Mouse (Mus musculus) adrenal gland, adult (tissue): ENCODE results near the gene Gm10392.
"Not testable (repeated sequence)": the region's sequence is repeated elsewhere in the genome, so short reads cannot be mapped to it uniquely, and the experiment has no call there.

Source experiments
- DNase-seq, 2 experiments: peaks; one replicate each; pipeline ENCODE4 v3.0.0; 2022 to 2023; ENCODE audit warnings: low spot score in 1 of 2; ENCODE audit not compliant: inconsistent age in 2 of 2

Gene Gm10392

DNA sequence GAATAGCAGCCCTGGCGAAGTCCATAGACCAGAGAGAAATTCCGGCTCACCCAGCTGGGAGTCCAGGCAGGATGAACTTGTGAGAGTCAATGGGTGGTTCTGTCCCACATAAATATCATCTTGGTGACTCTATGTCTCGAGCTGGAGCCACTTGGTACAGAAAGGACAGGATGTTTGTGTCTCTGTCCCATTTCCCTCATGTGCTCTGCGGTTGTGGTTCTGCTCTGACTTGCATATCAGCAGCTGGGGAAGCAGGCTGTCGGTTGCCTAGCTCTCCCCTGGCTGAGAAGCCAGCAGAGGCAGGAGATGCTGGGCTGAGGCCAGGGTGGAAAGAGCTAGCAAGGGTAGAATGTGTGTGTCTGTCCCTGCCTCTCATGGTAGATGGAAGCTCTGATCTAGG lies at the start of gene Gm10392:
Gene Gm10392, minus strand, starts transcription at position 156 of the 400 bp plus-strand sequence.
- DNase-seq, result peak; percentile 49 to 58

DNA sequence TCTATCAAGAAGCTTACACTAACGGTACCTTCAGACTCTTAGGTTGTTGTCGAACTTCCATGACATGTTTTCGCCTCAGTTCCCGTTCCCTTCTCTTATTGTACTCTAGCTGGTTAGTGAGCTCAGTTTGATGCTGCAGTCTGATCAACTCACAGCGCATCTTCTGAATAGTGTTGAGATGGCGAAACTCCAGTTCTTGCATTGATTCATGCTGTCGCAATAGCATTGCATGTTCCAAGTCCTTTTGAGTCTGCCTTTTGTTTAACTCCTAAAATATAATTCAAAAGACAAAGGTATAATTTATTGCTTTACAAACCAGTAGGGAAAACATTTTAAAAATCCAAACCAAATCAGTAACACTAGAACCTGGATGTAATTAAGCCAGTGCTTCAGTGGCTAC lies 26.3 kb upstream of the Gm10392 start:
- DNase-seq, result peak in 1 of 2 experiments; percentile 45

DNA sequence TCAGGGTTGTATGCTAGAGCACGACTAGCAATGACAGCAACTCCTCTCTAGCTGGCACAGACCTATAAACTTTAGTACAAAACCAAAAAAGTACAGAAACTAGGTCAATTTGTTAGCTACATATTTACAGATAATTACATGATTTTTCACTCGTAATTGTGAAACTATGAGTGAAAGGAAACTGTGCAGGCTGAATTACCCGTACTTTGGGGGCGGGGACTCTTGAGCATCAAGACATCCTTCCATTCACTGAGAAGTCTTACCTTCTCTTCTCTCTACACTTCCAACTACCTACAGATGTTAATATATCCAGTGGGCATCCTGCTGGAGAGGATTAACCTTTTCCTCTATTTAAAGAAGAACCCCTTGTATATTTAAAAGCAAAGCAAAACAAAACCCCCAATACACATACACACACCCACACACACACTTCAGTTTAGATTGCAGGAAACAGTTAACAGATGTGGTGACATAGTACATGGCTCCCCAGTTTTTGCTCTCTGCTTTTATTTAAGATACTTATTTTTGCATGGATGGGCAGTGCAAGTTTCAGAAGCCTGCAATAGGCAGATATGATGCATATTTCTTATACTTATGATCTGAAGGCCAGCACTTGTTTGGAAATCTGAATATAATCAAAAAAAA lies 13.3 kb upstream of the Gm10392 start:
- DNase-seq, result no peak

DNA sequence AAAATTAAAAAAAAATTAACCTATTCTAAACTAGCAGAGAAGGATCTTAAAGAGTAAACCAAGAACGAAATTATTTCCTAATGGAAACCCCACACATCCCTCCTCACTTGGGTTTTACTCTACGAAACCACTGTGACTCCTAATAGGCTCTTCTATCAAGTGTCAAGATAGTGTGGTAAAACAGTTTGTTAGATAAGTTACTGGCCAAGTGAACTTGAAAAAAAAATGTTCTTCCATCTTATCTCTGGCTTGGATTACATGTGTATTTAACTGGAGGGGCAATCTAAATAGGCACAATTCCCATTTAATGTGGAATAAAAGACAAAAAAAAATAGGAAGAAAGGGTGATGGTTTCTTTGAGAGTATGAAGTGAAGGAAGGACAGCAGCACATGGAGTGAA lies 11.9 kb upstream of the Gm10392 start:
- DNase-seq, result no peak

GRCm38 (mm10) chr11:77529644-77530043 lies 10.6 kb upstream of the Gm10392 start:
- DNase-seq, result no peak

DNA sequence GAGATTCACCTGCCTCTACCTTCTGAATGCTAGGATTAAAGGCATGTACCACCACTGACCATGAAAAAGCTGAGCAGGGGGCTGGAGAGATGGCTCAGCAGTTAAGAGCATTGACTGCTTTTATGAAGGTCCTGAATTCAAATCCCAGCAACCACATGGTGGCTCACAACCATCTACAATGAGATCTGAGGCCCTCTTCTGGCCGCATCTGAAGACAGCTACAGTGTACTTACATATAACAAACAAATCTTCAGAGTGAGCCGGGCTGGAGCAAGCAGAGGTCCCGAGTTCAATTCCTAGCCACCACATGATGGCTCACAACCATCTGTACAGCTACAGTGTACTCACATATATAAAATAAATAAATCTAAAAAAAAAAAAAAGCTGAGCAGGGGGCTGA lies 9.4 kb upstream of the Gm10392 start:
- DNase-seq, result not testable (repeated sequence)

- DNase-seq, result no peak
Observed at GRCm38 (mm10) chr11:77525804-77526486, 6.9 kb upstream of the Gm10392 start.

GRCm38 (mm10) chr11:77520601-77521529 lies 1.9 kb upstream of the Gm10392 start:
- peak; percentile 24 to 56 for DNase-seq

DNA sequence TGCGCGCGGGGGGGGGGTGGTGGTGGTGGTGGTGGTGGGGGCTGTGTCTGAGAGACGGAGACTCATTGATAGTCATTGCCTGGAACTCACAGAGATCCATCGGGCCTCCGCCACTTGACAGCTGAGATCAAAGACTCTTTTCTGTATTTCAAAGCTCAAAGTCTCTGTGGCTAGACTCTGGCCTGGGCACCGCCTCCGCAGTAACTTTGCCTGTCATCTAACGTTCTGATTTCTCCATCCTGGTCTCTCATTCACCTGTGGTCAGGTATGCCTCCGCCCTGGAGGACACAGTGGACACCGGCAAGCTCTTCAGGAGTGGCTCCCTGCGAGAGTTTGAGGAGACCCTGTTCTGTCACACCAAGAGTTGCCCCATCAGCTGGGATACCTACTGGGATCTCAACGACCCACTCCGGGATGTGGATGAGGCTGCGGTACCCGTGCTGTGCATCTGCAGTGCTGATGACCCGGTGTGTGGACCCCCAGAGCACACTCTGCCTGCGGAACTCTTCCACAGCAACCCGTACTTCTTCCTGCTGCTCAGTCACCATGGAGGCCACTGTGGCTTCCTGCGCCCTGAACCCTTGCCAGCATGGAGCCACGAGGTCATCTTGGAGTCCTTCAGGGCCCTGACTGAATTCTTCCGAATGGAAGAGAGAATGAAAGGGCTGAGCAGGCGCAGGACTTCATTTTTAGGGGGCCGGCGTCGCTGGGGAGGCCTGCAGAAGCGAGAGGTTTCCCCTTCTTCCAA lies 773 bp downstream of the Gm10392 start:
- DNase-seq, result peak; percentile 52 to 81

GRCm38 (mm10) chr11:77516553-77517425 lies 2.2 kb downstream of the Gm10392 start:
- peak; percentile 35 to 75 for DNase-seq

DNA sequence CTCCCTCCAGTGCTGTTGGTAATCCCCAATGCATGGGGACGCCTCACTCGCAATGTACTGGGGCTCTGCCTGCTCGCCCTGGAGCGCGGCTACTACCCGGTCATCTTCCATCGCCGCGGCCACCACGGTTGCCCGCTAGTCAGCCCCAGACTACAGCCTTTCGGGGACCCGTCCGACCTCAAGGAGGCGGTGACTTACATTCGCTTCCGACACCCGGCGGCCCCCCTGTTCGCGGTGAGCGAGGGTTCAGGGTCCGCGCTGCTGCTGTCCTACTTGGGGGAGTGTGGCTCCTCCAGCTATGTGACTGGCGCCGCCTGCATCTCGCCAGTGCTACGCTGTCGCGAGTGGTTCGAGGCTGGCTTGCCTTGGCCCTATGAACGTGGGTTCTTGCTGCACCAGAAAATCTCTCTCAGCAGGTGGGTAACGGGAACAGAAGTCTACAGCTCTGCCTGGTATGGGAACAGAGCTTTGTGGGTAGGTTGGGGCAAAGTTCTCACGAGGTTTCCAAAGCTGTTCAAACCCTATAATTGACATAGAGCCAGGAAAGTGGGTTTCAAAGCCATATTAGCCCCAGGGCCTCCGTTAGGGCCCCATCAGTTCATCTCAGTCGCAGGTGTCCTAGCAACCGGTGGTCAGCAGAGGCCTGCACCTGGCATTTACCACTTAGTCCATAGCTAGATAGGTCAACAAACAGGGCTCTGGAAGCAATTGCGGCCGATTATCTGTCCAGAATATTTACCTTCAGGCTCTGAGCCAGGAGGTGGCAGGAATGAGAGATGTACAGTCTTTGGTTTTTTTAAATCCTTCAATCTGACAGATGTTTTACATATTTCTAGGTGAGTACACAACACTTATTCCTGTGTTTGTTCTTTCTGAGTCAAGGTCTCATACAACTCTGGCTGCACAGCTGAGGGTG lies 3.1 kb downstream of the Gm10392 start, which contains the start of gene Trp53i13:
Gene Trp53i13, minus strand, starts transcription at position 344 of the 916 bp plus-strand sequence.
- peak; percentile 64 to 65 for DNase-seq

DNA sequence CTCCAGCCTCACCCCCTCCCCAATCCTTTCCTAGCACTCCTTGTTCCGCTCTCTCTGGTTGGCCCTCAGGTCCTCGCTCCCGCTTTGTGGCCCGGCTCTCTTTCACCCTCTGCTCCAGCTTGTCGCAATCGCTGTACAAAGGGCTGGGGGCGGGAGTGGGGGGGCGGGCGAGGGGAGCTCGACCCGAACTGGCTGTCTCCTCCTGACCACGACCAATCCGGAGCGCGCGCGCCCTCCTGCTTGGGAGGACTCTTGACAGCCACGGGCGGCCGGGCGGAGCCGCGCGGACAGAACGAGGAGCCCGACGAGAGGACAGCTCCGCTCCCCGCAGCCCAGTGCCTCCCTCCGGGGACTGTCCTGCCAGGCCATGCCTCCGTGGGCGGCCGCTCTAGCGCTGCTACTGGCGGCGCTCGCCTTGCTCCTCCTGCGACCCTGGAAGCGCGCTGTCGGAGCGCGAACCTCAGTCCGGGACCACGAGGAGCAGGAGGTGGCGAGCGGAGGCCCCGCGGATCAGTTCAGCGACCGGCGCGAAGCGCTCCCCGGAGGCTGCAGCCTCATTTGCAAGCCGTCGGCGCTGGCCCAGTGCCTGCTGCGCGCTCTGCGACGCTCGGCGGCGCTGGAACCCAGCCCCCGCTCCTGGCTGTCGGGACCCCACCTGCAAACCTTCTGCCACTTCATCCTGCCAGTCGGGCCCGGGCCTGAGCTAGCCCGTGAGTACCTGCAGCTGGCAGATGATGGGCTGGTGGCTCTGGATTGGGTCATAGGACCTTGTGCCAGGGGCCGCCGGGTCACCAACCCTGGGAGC lies 4.0 kb downstream of the Gm10392 start, which contains the start of gene Abhd15:
Gene Abhd15, plus strand, starts transcription at position 290 of the 805 bp plus-strand sequence.
- DNase-seq, result peak; percentile 93 to 97

GRCm38 (mm10) chr11:77514281-77514831 lies 4.6 kb downstream of the Gm10392 start:
- no peak for DNase-seq

GRCm38 (mm10) chr11:77513811-77514170 lies 5.2 kb downstream of the Gm10392 start:
- no peak for DNase-seq

DNA sequence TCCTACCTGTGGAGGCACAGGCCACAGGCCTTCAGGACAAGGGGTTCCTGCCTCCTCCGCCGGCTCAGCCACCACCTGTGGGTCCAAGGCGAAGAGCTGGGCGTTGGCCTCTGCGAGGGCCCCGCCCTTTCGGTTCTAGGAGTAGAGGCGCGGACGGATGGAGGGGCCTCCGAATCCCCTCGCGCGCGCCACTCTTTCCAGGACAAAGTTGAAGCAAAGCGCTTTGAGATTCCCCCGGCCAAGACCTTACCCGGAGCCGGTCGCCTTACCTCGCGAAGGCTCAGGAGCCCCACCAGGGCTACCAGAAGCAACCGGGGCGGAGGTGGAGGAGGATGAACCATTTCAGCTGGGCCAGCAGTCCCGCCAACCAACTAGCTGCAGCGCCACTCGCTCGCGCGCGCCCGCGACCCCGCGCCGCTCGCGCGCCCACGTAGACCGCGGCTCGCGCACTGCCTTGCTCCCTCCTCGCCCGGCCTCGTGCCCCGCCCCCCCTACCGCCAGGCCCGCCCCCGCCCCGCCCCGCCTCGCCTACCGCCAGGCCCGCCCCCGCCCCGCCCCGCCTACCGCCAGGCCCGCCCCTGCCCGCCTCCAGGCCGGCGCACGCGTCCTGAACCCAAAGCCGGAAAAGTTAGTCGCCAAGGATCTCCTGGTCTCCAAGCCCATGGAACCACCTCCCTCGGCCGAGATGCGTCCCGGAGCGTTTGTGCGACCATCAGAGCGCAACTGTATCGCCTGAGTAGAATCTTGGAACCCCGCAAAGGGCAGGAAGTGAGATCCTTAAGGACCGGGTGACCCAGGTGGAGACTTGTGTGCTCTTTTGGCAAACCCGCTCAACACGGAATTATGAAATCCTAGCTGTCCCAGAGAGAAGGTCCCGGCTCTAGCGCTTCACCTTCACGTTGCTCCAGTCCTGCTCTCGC lies 5.8 kb downstream of the Gm10392 start:
- peak; percentile 90 to 96 for DNase-seq

DNA sequence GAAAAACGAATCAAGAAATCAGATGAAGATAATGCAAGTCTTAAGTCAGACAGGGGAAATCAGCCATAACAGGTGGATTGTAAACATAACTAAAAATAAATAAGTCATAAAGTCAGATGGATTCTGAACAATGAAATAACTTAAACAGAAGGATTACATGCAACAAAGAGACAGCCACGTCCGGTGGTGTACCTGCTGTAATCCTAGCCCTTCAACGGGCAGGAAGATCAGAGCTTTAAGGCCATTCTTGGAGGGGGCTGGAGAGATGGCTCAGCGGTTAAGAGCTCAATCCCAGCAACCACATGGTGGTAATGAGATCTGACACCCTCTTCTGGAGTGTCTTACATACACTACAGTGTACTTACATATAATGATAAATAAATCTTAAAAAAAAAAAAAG lies 7.7 kb downstream of the Gm10392 start:
- no peak for DNase-seq
